Mouse (Mus musculus) Patski (cell line): ENCODE results near the gene Lima1. TPM values are rescaled to one million over a fixed set of nuclear protein-coding genes. Genes with fewer than 3 reads are reported as not detected.

ENCODE experiments used
- ATAC-seq: fragments of 100-300 bp; one replicate; pipeline ENCODE4 v1.8.0; 2021
- CTCF ChIA-PET: fragments of 350-600 bp; sonication (Branson Sonifier 250); formaldehyde crosslinking; loops from one replicate; lab custom pipeline; 2022; ENCODE audit warnings: inconsistent platforms; lab: Charles Lee
- POLR2A ChIA-PET: fragments of 350-600 bp; sonication (Branson Sonifier 250); formaldehyde crosslinking; loops from one replicate; lab custom pipeline; 2022; ENCODE audit warnings: antibody characterized with exemption, inconsistent platforms; lab: Charles Lee
- DNase-seq: peaks from one replicate; pipeline ENCODE4 v3.0.0-alpha.2; 2011; ENCODE audit warnings: low read depth, low spot score
- H3K27me3 ChIP-seq: fragments of 371-371 bp; one replicate; pipeline ENCODE4 v1.5.1; 2021
- CTCF ChIP-seq: fragments of 100-300 bp; IDR thresholded peaks from one replicate; pipeline ENCODE4 v1.5.1; 2021
- in situ Hi-C: fragments of 300-500 bp; cut with MboI; formaldehyde crosslinking; loops from 3 replicates; pipeline ENCODE4 v1.11.1; 2018; ENCODE audit warnings: low pct_unique_long_range_greater_than_20kb, mixed read lengths
- polyA plus RNA-seq: library from polyadenylated mRNA; unstranded; gene quantifications from one replicate; pipeline ENCODE4 v1.2.3, GENCODE M21; 2021

Gene Lima1
- polyA plus RNA-seq, 1 experiment from 2014 or later: 140 TPM

DNA sequence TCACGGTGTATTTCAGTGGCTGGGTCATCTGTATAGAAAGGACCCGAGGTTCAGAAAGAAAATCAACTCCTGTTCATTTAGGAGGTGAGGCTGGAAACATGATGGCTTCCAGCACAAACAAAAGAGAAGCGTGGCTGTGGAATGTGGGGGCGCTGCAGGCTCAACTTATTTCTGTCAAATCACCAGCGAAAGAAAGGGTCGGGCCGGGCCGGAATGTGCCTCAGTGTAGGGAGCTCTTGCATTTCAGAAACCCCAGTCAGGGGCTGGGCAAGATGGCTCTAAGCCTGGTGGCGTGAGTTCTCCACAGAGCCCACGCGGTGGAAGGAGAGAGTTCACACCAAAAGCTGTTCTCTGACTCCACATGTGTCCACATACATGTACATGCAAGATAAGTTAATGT, 13.3 kb downstream of the Lima1 start:
- in situ Hi-C loops: no loop called here
- CTCF ChIA-PET: interaction anchor here (1.1 to 2.1 kb wide), 3 partner anchors 10 to 42 kb away, joined by 4 to 6 read pairs (median 6); no protein-coding TSS in a partner anchor

DNA sequence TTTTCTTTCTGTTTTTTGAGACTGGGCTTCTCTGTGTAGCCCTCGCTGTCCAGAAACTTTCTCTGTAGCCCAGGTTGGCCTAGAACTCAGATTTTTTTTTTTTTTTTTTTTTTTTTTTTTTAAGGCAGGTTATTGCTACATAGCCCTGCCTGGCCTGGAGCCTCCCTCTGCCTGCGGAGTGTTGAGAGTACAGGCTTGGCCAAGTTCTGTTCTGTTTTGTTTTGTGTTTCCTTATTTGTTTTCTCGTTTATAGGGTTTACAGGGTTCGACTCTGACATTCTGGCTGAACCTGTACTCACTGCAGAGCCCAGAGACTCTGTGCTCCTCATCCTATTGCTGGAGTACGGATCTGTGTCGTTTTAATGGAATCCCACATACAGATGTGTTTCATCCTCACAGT, 13.7 kb downstream of the Lima1 start:
- TF ChIP-seq CTCF: no peak
- in situ Hi-C loops: no loop called here
- DNase-seq (no peak), ATAC-seq (no peak)
- POLR2A ChIA-PET: interaction anchor here (0.6 to 1.7 kb wide), 2 partner anchors 13 to 53 kb away, joined by 3 to 4 read pairs; no protein-coding TSS in a partner anchor
- no peaks in the 10 kb centered on the region for H3K27me3 ChIP-seq
- CTCF ChIA-PET: interaction anchor here (1.2 kb wide), 1 partner anchor 9 kb away, joined by 6 read pairs; no protein-coding TSS in a partner anchor

More for the DNA sequence above, 13.3 kb downstream of the Lima1 start:
- POLR2A ChIA-PET: interaction anchor here (1.7 kb wide), 1 partner anchor 14 kb away, joined by 4 read pairs; no protein-coding TSS in a partner anchor
- no peak for TF ChIP-seq CTCF
- ATAC-seq (no peak), DNase-seq (no peak)
- H3K27me3 ChIP-seq: no peaks in the 10 kb centered on the region

DNA sequence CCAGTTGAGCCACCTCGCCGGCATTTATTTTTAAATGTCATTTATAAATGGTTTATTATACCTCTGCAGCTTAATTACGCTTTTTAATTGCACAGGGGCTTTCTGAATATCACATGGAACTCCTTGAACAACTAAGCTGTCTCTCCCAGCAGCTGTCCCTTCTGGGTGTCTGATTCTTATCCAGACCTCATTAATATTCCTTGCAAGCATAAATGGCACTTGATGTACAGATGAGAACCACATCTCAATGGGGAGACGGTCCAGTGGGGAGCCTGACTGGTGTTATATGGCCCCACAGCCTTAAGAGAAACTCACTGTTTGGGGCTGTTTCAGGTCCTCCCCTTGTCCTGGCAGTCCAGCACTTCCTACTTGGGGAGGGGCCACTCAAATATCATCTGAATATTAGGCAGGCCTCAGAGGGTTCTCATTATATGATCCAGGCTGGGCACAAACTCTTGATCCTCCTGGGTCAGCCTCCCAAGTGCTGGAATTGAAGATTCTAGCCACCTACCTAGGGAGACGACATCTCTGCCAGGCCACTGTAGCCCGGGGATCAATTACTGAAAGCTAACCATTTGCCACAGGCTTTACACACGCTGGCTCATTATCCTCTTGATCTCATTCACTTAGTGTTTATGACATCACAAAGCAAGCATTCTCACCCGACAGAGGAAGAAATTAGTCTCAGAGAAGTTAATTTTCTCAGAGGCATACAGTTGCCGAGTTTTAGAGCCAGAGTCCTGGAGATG, 15.4 kb downstream of the Lima1 start:
- POLR2A ChIA-PET: no interaction called here
- in situ Hi-C loops: no loop called here
- DNase-seq (no peak), ATAC-seq (no peak)
- H3K27me3 ChIP-seq: no peaks in the 10 kb centered on the region
- TF ChIP-seq CTCF: no peak
- CTCF ChIA-PET: interaction anchor here (0.9 to 1.3 kb wide), 2 partner anchors 9 to 11 kb away, joined by 3 read pairs; no protein-coding TSS in a partner anchor

DNA sequence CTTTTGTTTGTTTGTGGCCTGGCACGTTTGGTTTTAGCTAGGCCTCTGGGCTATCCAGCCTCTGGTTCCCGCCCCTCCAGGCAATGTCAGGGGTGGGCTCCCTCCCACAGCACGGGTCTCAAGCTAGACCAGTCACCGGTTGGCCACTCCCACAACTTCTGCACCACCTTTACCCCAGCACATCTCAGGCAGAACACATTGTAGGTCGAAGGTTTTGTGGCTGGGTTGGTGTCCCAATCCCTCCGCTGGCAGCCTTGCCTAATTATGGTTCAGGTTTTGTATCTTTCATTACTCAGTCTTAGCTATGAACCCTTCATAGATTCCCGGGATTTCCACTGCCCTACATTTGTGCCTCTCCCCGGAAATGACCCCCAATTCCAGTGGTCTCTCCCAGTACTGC, 17.8 kb downstream of the Lima1 start:
- no peaks in the 10 kb centered on the region for H3K27me3 ChIP-seq
- TF ChIP-seq CTCF: no peak
- ChIA-PET CTCF (no interaction called here), POLR2A (no interaction called here)
- no peak for ATAC-seq
- in situ Hi-C loops: no loop called here
- DNase-seq: no peak

DNA sequence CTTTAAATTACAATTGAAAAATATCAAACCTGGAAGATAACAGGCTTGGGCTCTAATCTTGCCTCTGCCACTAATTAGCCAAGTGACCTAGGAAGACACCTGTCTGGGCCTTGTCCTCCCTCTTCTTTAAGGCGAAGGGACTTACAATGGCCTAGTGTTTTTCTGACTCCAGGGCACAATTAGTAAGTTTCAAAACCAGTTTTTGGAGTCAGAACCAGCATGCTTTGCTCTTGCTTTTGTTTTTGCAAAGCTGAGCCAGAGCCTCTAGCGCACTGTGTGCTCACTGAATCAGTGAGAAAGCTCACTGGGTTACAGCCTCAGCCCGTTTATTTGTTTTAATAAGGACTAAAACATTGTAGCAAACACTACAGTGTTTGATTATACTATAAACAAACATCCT, 20.1 kb downstream of the Lima1 start:
- ChIA-PET CTCF (interaction anchor here (1.2 to 1.5 kb wide), 2 partner anchors 8 to 15 kb away, joined by 3 to 4 read pairs; no protein-coding TSS in a partner anchor), POLR2A (no interaction called here)
- DNase-seq: no peak
- TF ChIP-seq CTCF: no peak
- no peaks in the 10 kb centered on the region for H3K27me3 ChIP-seq
- ATAC-seq: no peak
- in situ Hi-C loops: no loop called here

DNA sequence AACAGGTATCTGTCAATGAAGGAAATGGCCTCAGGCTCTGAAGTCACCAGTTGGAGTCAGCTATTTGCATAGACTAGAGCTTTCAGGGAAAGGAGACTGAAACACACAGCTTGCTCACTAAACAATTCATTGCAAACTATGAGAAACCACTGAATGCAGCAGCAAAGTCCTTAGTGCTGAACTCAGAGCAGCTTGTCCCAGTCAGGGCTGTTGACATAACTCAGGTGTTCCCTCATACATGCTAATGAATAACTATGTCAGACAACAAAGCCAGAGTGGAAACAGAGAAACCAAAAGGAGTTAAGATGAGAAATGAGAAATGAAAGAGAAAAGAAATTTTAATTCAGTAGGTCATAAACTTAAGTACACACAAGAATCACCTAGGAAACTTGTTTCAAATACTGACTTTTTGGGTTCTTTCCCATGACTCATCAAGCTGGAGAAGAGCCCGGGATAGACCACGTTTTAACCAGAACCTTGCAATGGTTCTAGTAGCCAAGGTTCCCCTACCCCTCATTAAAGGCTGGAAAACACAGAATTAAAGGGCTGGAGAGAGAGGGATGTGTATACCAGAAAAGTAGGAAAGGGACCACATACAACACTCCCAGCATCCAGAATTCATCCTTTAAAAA, 22.5 kb downstream of the Lima1 start:
- CTCF ChIA-PET: interaction anchor here (0.8 to 1.1 kb wide), 2 partner anchors 9 to 22 kb away, joined by 3 to 6 read pairs; no protein-coding TSS in a partner anchor
- TF ChIP-seq CTCF: no peak
- POLR2A ChIA-PET: interaction anchor here (0.6 kb wide), 1 partner anchor 651 kb away, joined by 3 read pairs; no protein-coding TSS in a partner anchor
- no peaks in the 10 kb centered on the region for H3K27me3 ChIP-seq
- DNase-seq: peak; percentile 74
- peak; percentile 36 for ATAC-seq
- in situ Hi-C loops: no loop called here

DNA sequence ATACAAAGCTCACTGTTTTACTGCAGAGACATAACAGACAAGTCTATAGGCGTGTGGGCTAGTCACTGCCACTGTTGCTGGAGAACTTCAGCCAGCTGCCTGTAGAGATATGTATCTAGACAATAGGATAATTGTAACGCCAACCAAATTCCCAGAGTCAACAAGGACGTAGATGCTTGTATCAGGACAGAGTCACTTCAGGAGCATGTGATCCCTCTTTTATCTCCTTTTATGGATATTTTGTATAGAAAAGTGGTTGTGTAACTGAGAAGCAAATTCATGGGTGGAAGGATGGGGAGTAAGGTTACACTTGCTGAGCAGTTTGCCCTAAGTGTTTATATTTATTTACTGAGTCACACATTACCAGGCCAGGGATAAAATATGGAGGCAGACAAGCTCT, 25.0 kb downstream of the Lima1 start:
- CTCF ChIA-PET: interaction anchor here (0.9 to 1.0 kb wide), 2 partner anchors 10 to 11 kb away, joined by 3 to 5 read pairs; no protein-coding TSS in a partner anchor
- no peak for ATAC-seq
- no peaks in the 10 kb centered on the region for H3K27me3 ChIP-seq
- DNase-seq: no peak
- POLR2A ChIA-PET: interaction anchor here (1.0 kb wide), 1 partner anchor 11 kb away, joined by 3 read pairs; no protein-coding TSS in a partner anchor
- no peak for TF ChIP-seq CTCF
- in situ Hi-C loops: no loop called here

DNA sequence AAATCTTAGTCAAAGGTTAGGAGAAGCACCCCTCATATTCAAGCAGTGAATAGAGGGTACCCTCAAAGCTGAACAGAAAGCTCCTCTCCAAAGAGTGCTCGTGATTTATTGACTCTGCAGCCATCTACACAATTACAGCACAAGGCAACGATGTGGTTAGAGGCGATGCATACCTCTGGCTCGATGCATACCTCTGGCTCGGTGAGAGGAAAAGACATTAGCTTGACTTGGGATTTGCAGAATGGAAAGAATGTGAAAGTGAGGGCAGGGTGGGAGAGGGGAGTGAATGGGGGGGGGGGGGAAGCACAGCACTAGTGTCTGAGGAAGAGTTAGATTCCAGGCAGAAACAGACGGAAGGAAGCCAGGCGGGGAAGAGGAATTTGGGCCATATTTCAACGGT, 27.3 kb downstream of the Lima1 start:
- H3K27me3 ChIP-seq: no peaks in the 10 kb centered on the region
- TF ChIP-seq CTCF: no peak
- POLR2A ChIA-PET: interaction anchor here (0.5 to 1.7 kb wide), 6 partner anchors 11 to 47 kb away, joined by 3 to 6 read pairs (median 4); no protein-coding TSS in a partner anchor
- CTCF ChIA-PET: interaction anchor here (0.8 to 1.9 kb wide), 5 partner anchors 11 to 56 kb away, joined by 3 to 8 read pairs (median 3); no protein-coding TSS in a partner anchor
- in situ Hi-C loops: loop anchor here (5.0 kb wide), 1 partner anchor 44 kb away; no protein-coding TSS in a partner anchor
- DNase-seq (no peak), ATAC-seq (peak; percentile 68)

DNA sequence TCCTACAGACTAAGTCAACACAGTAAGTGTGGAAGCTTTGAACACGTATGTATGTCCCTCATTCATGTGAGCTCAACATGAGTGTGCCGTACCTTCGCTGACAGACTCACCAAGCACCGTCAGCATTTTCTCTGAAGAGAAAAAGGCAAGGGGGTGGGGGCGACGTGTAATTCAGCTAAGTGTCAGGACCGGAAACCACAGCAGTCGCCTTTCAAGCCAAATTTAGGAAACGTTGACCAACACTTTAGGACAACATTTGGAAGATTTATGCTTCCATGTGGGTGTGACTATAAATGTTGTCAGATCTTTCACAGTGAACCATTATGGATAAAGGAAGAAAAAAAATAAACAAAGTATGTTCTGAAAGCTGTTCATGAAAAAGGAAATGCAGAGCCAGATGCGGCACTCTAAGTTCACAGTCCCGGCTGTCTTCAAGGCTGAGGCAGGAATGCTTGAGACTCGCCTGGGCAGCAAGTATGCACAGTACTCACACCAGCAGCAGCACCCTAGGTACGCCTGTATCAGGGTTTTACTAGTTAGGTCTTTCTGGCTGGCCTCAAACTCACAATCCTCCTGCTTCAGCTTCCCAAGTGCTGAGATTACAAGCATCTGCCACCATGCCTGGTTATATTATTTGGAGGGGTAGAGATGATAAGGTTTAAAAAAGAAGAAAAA, 27.9 kb downstream of the Lima1 start:
- in situ Hi-C loops: loop anchor here (5.0 kb wide), 1 partner anchor 45 kb away; no protein-coding TSS in a partner anchor
- no peak for TF ChIP-seq CTCF
- ATAC-seq (peak; percentile 45), DNase-seq (no peak)
- ChIA-PET POLR2A (interaction anchor here (0.5 to 1.7 kb wide), 7 partner anchors 10 to 47 kb away, joined by 3 to 6 read pairs (median 4); partner anchors contain the start of gene Lima1), CTCF (interaction anchor here (1.0 to 1.9 kb wide), 6 partner anchors 15 to 57 kb away, joined by 3 to 9 read pairs (median 4); no protein-coding TSS in a partner anchor)
- H3K27me3 ChIP-seq: no peaks in the 10 kb centered on the region
